38 mouse cellular contexts compared by ENCODE assay signal in the genomic region with DNA sequence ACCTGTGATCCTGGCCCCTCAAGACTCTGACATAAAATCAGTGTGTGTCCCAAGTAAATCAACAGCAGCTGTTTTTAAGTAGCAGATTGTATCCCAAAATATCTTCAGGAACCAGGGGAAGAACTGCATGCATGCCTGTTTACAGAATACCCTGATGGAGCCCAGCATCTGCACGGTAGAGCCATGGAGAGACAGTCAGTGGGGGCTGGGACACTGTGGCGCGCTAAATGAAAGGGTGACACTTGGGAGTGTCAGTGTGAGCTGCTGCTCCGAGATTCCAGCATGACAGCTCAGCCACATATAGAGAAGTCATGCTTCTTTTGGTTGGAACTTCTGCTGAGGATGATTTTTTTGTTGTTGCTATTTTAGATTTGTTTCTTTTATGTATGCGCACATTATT. TPM values are rescaled to one million over a fixed set of nuclear protein-coding genes. Genes with fewer than 3 reads are reported as not detected.
"Had no signal": no experiment of that assay in that cellular context is flagged by ENCODE, and none has a peak within 500 bp of the region (broad histone marks: within the 10 kb centered on the region; RNA-seq: fewer than 3 reads in every experiment).

No protein-coding gene starts in this region.

- ATAC-seq: hindbrain, embryonic 16.5 days; inflammation-experienced regulatory T-cells, adult 6 months; intestine, embryonic 15.5 days; intestine, postnatal 0 days; liver, embryonic 12.5 days had no signal

- H3K9ac ChIP-seq: heart, embryonic 13.5 days; heart, embryonic 15.5 days; hindbrain, embryonic 12.5 days; hindbrain, embryonic 14.5 days; intestine, embryonic 15.5 days; limb, embryonic 15.5 days; liver, embryonic 12.5 days; liver, embryonic 14.5 days had no signal

- H3K4me2 ChIP-seq: heart, embryonic 11.5 days; heart, embryonic 13.5 days; heart, embryonic 15.5 days; hindbrain, embryonic 12.5 days; hindbrain, embryonic 14.5 days; intestine, embryonic 15.5 days; limb, embryonic 15.5 days; liver, embryonic 12.5 days had no signal

- H3K27me3 ChIP-seq: heart, embryonic 15.5 days; hindbrain, embryonic 12.5 days; intestine, embryonic 15.5 days; limb, embryonic 15.5 days; liver, embryonic 12.5 days had no signal

- H3K9me3 ChIP-seq: heart, embryonic 13.5 days; heart, embryonic 15.5 days; hindbrain, embryonic 10.5 days; hindbrain, embryonic 12.5 days; intestine, embryonic 15.5 days; limb, embryonic 15.5 days; liver, embryonic 12.5 days had no signal

- DNase-seq: gastrocnemius, adult 2 months; gastrocnemius, postnatal 10 days; gastrocnemius, postnatal 25 days; heart, adult 2 months; heart, postnatal 4 days; kidney, adult 18-20 months; kidney, adult 8-10 months; kidney, postnatal 10 days; kidney, postnatal 25 days; kidney, postnatal 4 days had no signal

- H3K4me3 ChIP-seq: gastrocnemius, adult 2 months; heart, adult 2 months; heart, embryonic 13.5 days; heart, embryonic 15.5 days; hindbrain, embryonic 10.5 days; hindbrain, embryonic 12.5 days; intestine, embryonic 15.5 days; layer of hippocampus, adult 2 months; left cerebral cortex, adult 2 months; limb, embryonic 15.5 days; liver, embryonic 12.5 days had no signal

- H3K27ac ChIP-seq: gastrocnemius, adult 2 months; heart, adult 2 months; heart, embryonic 13.5 days; heart, embryonic 15.5 days; hindbrain, embryonic 10.5 days; hindbrain, embryonic 12.5 days; hindbrain, embryonic 14.5 days; intestine, embryonic 15.5 days; layer of hippocampus, adult 2 months; left cerebral cortex, adult 2 months; limb, embryonic 15.5 days; liver, embryonic 12.5 days; liver, embryonic 14.5 days had no signal

- H3K36me3 ChIP-seq: heart, embryonic 13.5 days; heart, embryonic 15.5 days; hindbrain, embryonic 10.5 days; hindbrain, embryonic 12.5 days; intestine, embryonic 15.5 days; limb, embryonic 15.5 days; liver, embryonic 12.5 days had no signal

- H3K4me1 ChIP-seq: hindbrain, embryonic 12.5 days; intestine, embryonic 15.5 days; limb, embryonic 15.5 days; liver, embryonic 12.5 days had no signal

RNA-seq across cellular contexts. Expression of a gene that starts 43.2 kb away (rescaled TPM):
- total RNA-seq: gastrocnemius, adult 2 months; gastrocnemius, postnatal 10 days; gastrocnemius, postnatal 25 days; gastrocnemius, postnatal 4 days; granulocyte monocyte progenitor cell, adult 5-6 weeks; heart, adult 2 months; heart, postnatal 25 days; heart, postnatal 4 days; layer of hippocampus, adult 2 months; layer of hippocampus, postnatal 10 days; layer of hippocampus, postnatal 25 days; left cerebral cortex, adult 2 months; left cerebral cortex, postnatal 14 days; left cerebral cortex, postnatal 36 days; liver, adult 2 months had no signal
- polyA plus RNA-seq: heart, adult 2 months; heart, embryonic 11.5 days; heart, embryonic 13.5 days; heart, embryonic 15.5 days; heart, postnatal 0 days; hindbrain, embryonic 10.5 days; hindbrain, embryonic 12.5 days; hindbrain, embryonic 14.5 days; hindbrain, embryonic 16.5 days; intestine, embryonic 15.5 days; intestine, postnatal 0 days; kidney, embryonic 14.5 days; kidney, embryonic 16.5 days; limb, embryonic 11.5 days; limb, embryonic 15.5 days; liver, adult 2 months; liver, embryonic 12.5 days; liver, embryonic 14.5 days; liver, embryonic 16.5 days had no signal
